Mouse (Mus musculus): ENCODE measurements around the gene Tubgcp3.
"Not testable (repeated sequence)": the region's sequence is repeated elsewhere in the genome, so short reads cannot be mapped to it uniquely, and the experiment has no call there.

Gene Tubgcp3

DNA sequence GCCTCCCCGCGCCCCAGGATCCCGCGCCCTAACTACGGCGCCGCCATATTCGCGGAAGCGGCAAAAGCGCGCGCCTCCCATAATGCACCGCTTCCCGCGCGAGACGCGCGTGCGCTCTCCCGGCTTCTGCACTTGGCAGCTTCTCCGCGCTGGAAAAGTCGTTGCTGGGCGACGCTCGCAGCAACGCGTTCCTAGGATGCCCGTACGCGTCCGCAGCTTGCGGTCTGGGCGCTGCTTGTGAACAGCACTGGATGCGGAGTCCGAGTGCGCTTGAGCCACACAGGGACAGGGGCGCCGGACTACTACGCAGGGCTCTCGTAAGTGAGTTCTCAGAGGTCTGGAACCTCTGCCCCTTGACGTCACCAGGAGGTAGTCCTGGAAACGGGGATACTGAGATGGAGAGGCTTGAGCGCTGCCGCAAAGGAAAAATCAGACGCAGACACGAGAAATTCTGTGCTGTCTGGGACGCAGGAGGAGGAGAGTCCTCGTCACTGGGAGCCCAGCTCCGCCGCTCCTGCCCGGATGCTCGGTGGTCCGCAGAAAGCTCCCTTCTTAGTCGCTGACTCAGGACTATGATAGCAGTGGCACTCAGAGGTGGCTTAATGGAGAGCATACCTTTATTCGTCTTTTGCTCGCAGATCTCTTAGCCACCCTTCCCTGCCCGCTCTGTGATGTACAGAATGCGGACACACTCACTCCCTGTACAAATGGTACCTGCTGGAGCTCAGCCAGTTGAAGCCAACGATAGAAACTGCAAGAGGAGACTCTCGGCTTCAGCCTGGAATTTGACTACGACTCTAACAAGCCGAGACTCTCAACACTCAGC, at the start of gene Tubgcp3:
Gene Tubgcp3, minus strand, starts transcription at position 193 of the 826 bp plus-strand sequence.
- DNase-seq = peak; percentile 86

GRCm38 (mm10) chr8:12719091-12719490, 47.0 kb upstream of the Tubgcp3 start:
- DNase-seq = no peak

GRCm38 (mm10) chr8:12715861-12716585, 44.0 kb upstream of the Tubgcp3 start:
- DNase-seq = no peak

- no peak for DNase-seq
Observed at GRCm38 (mm10) chr8:12711623-12712022, 39.6 kb upstream of the Tubgcp3 start.

GRCm38 (mm10) chr8:12703597-12703996, 31.5 kb upstream of the Tubgcp3 start:
- no peak for DNase-seq

GRCm38 (mm10) chr8:12702290-12702689, 30.2 kb upstream of the Tubgcp3 start:
- no peak for DNase-seq

DNA sequence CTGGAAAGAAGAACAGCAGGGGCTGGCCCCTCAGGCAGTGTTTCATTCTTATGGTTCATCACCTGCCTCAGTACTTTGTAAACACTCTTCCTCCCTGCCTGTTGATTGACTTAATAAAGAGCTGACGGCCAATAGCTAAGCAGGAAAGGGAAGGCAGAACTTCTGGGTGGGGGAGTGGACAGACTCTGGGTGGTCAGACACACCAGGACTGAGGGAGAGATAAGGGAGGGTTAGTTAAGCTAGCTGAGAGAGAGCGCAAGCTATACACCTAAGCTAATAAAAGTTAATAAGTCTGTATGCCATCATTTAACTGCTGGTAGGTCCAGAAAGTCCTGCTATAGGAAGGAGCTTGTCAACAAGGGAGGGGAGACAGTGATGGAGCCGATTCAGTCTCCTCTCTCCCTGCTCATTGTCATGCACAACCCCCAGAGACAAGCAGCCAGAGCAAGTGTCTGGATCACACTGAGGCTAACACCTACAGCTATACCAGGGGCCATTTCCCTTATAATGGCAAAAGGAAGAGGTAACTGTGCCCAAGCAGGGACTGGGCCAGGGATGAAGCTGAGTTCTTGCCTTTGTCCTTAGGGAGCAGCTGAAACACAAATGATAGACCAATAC, 26.7 kb upstream of the Tubgcp3 start:
- DNase-seq = no peak

GRCm38 (mm10) chr8:12688851-12689250, 16.8 kb upstream of the Tubgcp3 start:
- no peak for DNase-seq

DNA sequence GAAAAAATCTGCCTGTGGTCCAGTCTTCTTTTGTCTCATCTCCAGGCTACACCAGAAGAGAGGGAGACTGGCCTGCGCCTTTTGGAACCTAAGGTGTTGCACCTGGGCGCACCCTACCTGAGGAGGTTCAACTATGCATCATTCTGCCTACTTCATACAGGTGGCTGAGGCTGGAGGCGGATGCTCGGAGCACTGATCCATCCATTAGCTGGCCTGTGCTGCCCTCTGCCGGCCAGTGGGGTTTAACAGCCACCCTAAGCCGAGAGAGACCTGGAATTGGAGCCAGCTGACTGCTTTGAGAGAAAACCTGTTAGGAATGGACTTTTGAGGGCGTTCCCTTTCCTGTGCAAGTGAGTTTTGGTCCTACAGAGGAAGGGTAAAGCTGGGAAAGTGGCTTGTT, 5.5 kb upstream of the Tubgcp3 start:
- peak; percentile 78 for DNase-seq

- DNase-seq = no peak
Observed at GRCm38 (mm10) chr8:12671473-12672055, 484 bp downstream of the Tubgcp3 start.

DNA sequence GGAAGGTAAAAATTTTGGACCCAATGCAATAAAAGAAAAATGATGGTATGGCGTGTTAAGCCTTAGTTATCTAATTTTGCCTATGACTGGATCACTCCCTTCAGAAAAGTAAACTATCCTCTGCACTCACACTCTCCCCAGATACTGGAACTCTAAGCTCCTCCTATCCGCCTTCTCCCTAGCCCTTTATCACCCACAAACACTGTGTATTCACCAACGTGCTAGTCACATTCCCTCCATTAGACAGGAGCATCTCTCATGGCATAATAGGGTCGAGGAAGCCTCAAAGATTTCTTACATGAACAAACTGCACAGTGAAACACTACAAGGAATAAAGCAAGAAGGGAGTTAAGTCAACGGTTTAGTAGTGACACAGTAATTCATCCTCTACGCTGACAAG, 1.1 kb downstream of the Tubgcp3 start:
- DNase-seq = no peak

DNA sequence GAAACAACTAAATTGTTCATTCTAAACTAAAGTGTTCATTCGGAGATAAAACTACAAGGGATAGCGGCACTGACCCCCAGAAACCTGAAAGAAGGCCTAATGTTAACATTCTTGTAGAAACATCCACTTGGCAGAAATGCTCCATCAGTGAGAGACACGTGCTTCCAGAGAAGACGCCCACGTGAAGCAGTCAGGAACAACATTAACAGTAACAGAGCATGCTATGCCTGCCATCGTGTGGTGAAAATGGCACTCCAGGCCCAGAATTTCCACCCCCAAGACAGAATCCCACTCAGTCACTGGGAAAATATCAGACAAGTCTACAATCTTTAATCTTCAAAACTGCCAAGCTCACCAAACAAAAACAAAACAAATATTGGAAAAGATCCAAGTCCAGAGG, 3.2 kb downstream of the Tubgcp3 start:
- no peak for DNase-seq

DNA sequence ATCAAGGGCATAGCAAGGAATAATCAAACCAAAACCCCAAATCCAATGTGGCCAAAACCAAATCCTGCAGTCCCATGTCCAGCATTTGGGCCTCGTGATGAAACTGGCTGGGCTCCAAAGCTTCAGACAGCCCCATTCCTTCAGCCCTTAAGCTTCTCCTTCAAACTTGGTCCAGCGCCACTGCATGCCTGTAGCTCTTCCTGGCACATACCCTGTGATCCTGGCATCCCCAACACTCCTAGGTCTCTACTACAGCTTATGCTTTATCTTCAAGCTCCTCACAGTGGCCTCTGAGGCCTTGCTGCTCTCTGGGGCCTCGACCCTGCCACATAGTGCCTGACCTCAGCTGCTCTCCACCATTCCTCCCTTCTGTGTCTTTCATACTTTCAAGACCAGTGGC, 5.5 kb downstream of the Tubgcp3 start:
- DNase-seq = not testable (repeated sequence)

- no peak for DNase-seq
Observed at GRCm38 (mm10) chr8:12663105-12663456, 9.0 kb downstream of the Tubgcp3 start.

- DNase-seq = no peak
Observed at GRCm38 (mm10) chr8:12662375-12663104, 9.5 kb downstream of the Tubgcp3 start.

DNA sequence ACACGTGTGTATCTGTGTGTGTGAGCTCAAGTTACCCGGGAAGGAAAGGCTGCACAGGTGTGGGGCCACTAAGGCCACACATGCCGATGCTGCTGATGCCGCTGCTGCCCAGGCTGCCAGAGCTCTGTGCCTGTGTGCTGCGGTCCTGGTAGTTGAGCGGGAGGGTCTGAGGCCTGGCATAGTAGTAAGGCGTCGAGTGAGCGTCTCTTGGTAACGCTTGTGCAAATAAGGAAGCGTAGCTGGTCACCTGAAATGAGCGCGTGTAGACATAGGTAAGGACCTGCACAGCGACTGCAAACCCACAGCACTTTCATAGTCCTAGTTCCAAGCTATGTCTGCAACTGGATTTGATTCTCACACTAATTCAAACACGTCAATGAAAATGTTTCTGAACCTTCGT, 14.6 kb downstream of the Tubgcp3 start:
- DNase-seq = no peak

- no peak for DNase-seq
Observed at GRCm38 (mm10) chr8:12651246-12651645, 20.8 kb downstream of the Tubgcp3 start.

GRCm38 (mm10) chr8:12650495-12650894, 21.6 kb downstream of the Tubgcp3 start:
- DNase-seq = no peak

GRCm38 (mm10) chr8:12648951-12649350, 23.1 kb downstream of the Tubgcp3 start:
- DNase-seq = no peak

DNA sequence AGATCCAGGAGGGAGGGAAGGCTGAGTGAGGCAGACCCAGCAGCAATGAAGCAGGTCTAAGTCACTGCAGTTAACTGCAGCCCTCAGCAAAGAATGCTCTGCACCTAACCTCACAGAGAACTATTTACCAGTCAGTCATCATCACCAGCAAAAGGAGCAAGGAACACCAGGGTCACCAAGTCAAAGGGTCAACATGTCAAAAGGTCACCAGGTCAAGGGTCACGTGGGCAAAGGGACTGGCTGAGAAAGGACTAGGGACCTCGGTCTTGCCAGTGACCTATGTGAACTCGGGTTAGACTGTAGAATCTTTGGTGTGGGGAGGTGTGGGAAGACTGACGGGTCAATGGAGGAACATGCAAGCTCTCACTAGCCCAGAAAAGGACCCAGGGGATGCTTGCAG, 25.5 kb downstream of the Tubgcp3 start:
- DNase-seq = no peak

DNA sequence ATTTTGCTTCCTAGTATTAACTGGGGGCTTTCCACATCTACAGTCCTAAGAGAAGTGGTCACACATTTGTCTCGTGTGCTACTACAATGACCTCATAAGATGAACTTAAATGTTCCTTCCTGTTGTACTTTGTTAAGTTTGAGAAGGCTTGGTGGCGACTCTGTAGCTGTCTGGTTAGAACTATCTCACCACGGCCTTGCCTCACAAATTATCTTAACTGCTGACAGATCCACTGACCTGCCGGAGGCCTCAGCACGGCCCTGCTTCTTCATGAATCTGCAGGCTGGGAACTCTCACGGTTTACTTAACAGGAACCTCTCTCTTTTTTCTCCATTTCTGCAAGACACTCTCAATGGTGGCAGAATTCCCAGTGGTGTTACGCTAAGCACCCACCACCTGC, 27.2 kb downstream of the Tubgcp3 start:
- no peak for DNase-seq

- DNase-seq = no peak
Observed at GRCm38 (mm10) chr8:12644341-12644740, 27.7 kb downstream of the Tubgcp3 start.

- DNase-seq = no peak
Observed at GRCm38 (mm10) chr8:12641527-12641926, 30.5 kb downstream of the Tubgcp3 start.
